43 mouse cellular contexts compared by ENCODE assay signal in the genomic region with DNA sequence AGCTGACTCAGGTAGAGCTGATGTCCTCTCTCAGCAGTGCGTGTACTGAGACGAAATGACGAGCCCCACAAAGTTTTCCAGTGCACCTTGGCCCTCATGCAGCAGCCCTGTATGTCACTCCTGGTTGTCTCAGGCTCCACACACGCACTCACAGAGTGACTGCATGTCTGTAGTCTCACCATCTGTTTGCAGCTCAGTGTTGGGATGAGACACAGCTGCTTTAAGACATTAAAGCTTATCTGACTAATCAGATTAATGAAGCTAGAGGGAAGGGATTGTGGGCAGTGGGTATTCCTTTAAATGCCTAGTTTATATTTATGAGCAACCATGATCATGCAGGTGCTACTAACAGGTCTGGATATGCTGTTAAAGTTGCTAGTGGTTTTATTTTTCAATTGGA. TPM values are rescaled to one million over a fixed set of nuclear protein-coding genes. Genes with fewer than 3 reads are reported as not detected.
A peak's percentile ranks its signal among the peaks of the same experiment; 100 is the strongest.
DNase-seq lines count a peak whose midpoint lies in the region; ATAC-seq and TF ChIP-seq lines count a peak whose summit lies in the region.
"Had no signal": no experiment of that assay in that cellular context is flagged by ENCODE, and none has a peak within 500 bp of the region (broad histone marks: within the 10 kb centered on the region; RNA-seq: fewer than 3 reads in every experiment).

No protein-coding gene starts in this region.

- TF ChIP-seq POLR2A in myocyte (IDR thresholded peaks at IDR 0.05; ENCODE audit: insufficient read length, low read depth): no peak

- H3K27me3 ChIP-seq in forebrain, embryonic 16.5 days (replicated peaks; ENCODE audit: control insufficient read depth, insufficient read depth, low read length): no peaks in the 10 kb centered on the region
- H3K27me3 ChIP-seq in forebrain, embryonic 10.5 days (ENCODE audit: poor library complexity, severe bottlenecking): no peaks in the 10 kb centered on the region
- no peaks in the 10 kb centered on the region for H3K27me3 ChIP-seq in midbrain, embryonic 11.5 days (ENCODE audit: control insufficient read depth, insufficient read depth, low read length)
- H3K27me3 ChIP-seq in midbrain, embryonic 14.5 days (ENCODE audit: control insufficient read depth, insufficient read depth, low read length): no peaks in the 10 kb centered on the region
- H3K27me3 ChIP-seq in myocyte (ENCODE audit: control insufficient read depth, insufficient read depth, insufficient read length): no peaks in the 10 kb centered on the region
- H3K27me3 ChIP-seq: forebrain, embryonic 12.5 days; hindbrain, embryonic 15.5 days; kidney, embryonic 15.5 days; limb, embryonic 13.5 days; liver, embryonic 12.5 days had no signal

- H3K4me3 ChIP-seq in forebrain, embryonic 16.5 days (replicated peaks; ENCODE audit: low read length): no peak overlapping the region
- H3K4me3 ChIP-seq in forebrain, embryonic 10.5 days: no peak overlapping the region
- H3K4me3 ChIP-seq in midbrain, embryonic 11.5 days (ENCODE audit: low read depth, low read length): no peak overlapping the region
- no peak overlapping the region for H3K4me3 ChIP-seq in midbrain, embryonic 14.5 days (replicated peaks; ENCODE audit: low read depth, low read length)
- H3K4me3 ChIP-seq in myocyte: no peak overlapping the region
- H3K4me3 ChIP-seq: erythroblast, embryonic 14.5 days; forebrain, embryonic 12.5 days; heart, embryonic 10.5 days; hindbrain, embryonic 15.5 days; kidney, embryonic 15.5 days; limb, embryonic 13.5 days; liver, embryonic 12.5 days; midbrain, embryonic 10.5 days had no signal

- H3K79me2 ChIP-seq in myocyte (ENCODE audit: control insufficient read depth, insufficient read depth): peaks cover 8% of the 10 kb centered on the region

- no peak overlapping the region for H3ac ChIP-seq in myocyte (ENCODE audit: control insufficient read depth, insufficient read length)

- H3K27ac ChIP-seq in forebrain, embryonic 16.5 days (ENCODE audit: low read length): no peak overlapping the region
- H3K27ac ChIP-seq in forebrain, embryonic 10.5 days: no peak overlapping the region
- no peak overlapping the region for H3K27ac ChIP-seq in midbrain, embryonic 11.5 days (ENCODE audit: low read depth, low read length)
- no peak overlapping the region for H3K27ac ChIP-seq in midbrain, embryonic 14.5 days (replicated peaks; ENCODE audit: low read depth, low read length)
- H3K27ac ChIP-seq: forebrain, embryonic 12.5 days; heart, embryonic 10.5 days; hindbrain, embryonic 15.5 days; kidney, embryonic 15.5 days; limb, embryonic 13.5 days; macrophage; midbrain, embryonic 10.5 days had no signal

- H3K9me3 ChIP-seq in forebrain, embryonic 16.5 days (ENCODE audit: control insufficient read depth, low read length): no peaks in the 10 kb centered on the region
- H3K9me3 ChIP-seq in forebrain, embryonic 10.5 days: no peaks in the 10 kb centered on the region
- no peaks in the 10 kb centered on the region for H3K9me3 ChIP-seq in midbrain, embryonic 11.5 days (ENCODE audit: control insufficient read depth, low read length)
- H3K9me3 ChIP-seq in midbrain, embryonic 14.5 days (ENCODE audit: control insufficient read depth, low read length): no peaks in the 10 kb centered on the region
- H3K9me3 ChIP-seq: forebrain, embryonic 12.5 days; heart, embryonic 10.5 days; hindbrain, embryonic 15.5 days; kidney, embryonic 15.5 days; limb, embryonic 13.5 days; liver, embryonic 12.5 days; midbrain, embryonic 10.5 days had no signal

- ATAC-seq in forebrain, embryonic 16.5 days: 0 out of 2 replicates have a peak, but pooled peaks have one; percentile 18
- ATAC-seq in midbrain, embryonic 11.5 days (ENCODE audit: low FRiP score): no peak
- ATAC-seq in midbrain, embryonic 14.5 days (ENCODE audit: low FRiP score, low TSS enrichment): no peak
- ATAC-seq: liver, embryonic 12.5 days had no signal

- H3K4me2 ChIP-seq in forebrain, embryonic 16.5 days (ENCODE audit: low read length): no peak overlapping the region
- H3K4me2 ChIP-seq in midbrain, embryonic 11.5 days: no peak overlapping the region
- no peak overlapping the region for H3K4me2 ChIP-seq in midbrain, embryonic 14.5 days (ENCODE audit: low read length)
- H3K4me2 ChIP-seq in myocyte (ENCODE audit: low read depth): no peak overlapping the region
- H3K4me2 ChIP-seq: forebrain, embryonic 12.5 days; hindbrain, embryonic 15.5 days; kidney, embryonic 15.5 days; limb, embryonic 13.5 days; liver, embryonic 12.5 days had no signal

- no peaks in the 10 kb centered on the region for H3K4me1 ChIP-seq in forebrain, embryonic 16.5 days (replicated peaks; ENCODE audit: control insufficient read depth, insufficient read depth, low read length)
- no peaks in the 10 kb centered on the region for H3K4me1 ChIP-seq in forebrain, embryonic 10.5 days
- H3K4me1 ChIP-seq in midbrain, embryonic 11.5 days (ENCODE audit: control insufficient read depth, insufficient read depth, low read length): no peaks in the 10 kb centered on the region
- H3K4me1 ChIP-seq in midbrain, embryonic 14.5 days (ENCODE audit: control insufficient read depth, insufficient read depth, low read length): no peaks in the 10 kb centered on the region
- H3K4me1 ChIP-seq: forebrain, embryonic 12.5 days; heart, embryonic 10.5 days; hindbrain, embryonic 15.5 days; limb, embryonic 13.5 days; midbrain, embryonic 10.5 days had no signal

- DNase-seq in forebrain, embryonic 10.5 days (ENCODE audit: extremely low spot score, low spot score): no peak
- DNase-seq in midbrain, embryonic 11.5 days (ENCODE audit: low spot score, missing footprints): peak; percentile 39
- no peak for DNase-seq in midbrain, embryonic 14.5 days
- no peak for DNase-seq in heart, postnatal 36 days
- DNase-seq in urinary bladder, postnatal 25 days (ENCODE audit: low spot score): no peak
- DNase-seq: adrenal gland, postnatal 25 days; cerebellum, adult 18-20 months; cerebellum, postnatal 10 days; gastrocnemius, postnatal 25 days; heart, adult 11 months; kidney, adult 18-20 months; kidney, postnatal 25 days; lung, adult 2 months; lung, postnatal 10 days; spleen, adult 18-20 months; thymus, postnatal 14 days had no signal

- H3K36me3 ChIP-seq in forebrain, embryonic 16.5 days (ENCODE audit: control insufficient read depth, insufficient read depth): peaks cover 12% of the 10 kb centered on the region
- H3K36me3 ChIP-seq in forebrain, embryonic 10.5 days (replicated peaks): peaks cover 29% of the 10 kb centered on the region
- H3K36me3 ChIP-seq in midbrain, embryonic 11.5 days (ENCODE audit: control insufficient read depth, insufficient read depth, low read length): no peaks in the 10 kb centered on the region
- H3K36me3 ChIP-seq in midbrain, embryonic 14.5 days (ENCODE audit: control insufficient read depth, insufficient read depth, low read length): peaks cover 37% of the 10 kb centered on the region
- peaks cover 43% of the 10 kb centered on the region for H3K36me3 ChIP-seq in myocyte (ENCODE audit: control insufficient read depth, insufficient read depth)

- WGBS in forebrain, embryonic 16.5 days: 92% methylated on average over 4 of the region's 4 CpGs
- 86% methylated on average over 4 of the region's 4 CpGs for WGBS in forebrain, embryonic 10.5 days
- WGBS in midbrain, embryonic 11.5 days: 92% methylated on average over 4 of the region's 4 CpGs
- WGBS in midbrain, embryonic 14.5 days: 89% methylated on average over 4 of the region's 4 CpGs

- intact Hi-C loops in heart, postnatal 36 days (cut with DNase I): no loop called here

- no peak overlapping the region for H3K9ac ChIP-seq in forebrain, embryonic 16.5 days (replicated peaks; ENCODE audit: low read depth, low read length)
- no peak overlapping the region for H3K9ac ChIP-seq in midbrain, embryonic 11.5 days (ENCODE audit: low read length)
- H3K9ac ChIP-seq in midbrain, embryonic 14.5 days (replicated peaks; ENCODE audit: low read length): no peak overlapping the region
- H3K9ac ChIP-seq: forebrain, embryonic 12.5 days; hindbrain, embryonic 15.5 days; kidney, embryonic 15.5 days; limb, embryonic 13.5 days; liver, embryonic 12.5 days had no signal

TF ChIP-seq in myocyte, 11 proteins besides CTCF, POLR2A, EP300 and RAD21 (continues in another document):
- no peak for TF ChIP-seq TCF12 (IDR thresholded peaks at IDR 0.05; ENCODE audit: insufficient read depth, poor library complexity, severe bottlenecking)
- no peak for TF ChIP-seq REST (IDR thresholded peaks at IDR 0.05; ENCODE audit: insufficient read depth, insufficient read length)
- no peak for TF ChIP-seq MAX (IDR thresholded peaks at IDR 0.05; ENCODE audit: low read depth)
- peak in 2 of 3 experiments; percentile 30 to 65 for TF ChIP-seq MYOD1 (IDR thresholded peaks at IDR 0.05; ENCODE audit: control insufficient read depth in 1 of 3, insufficient read length in 2 of 3, low read depth in 2 of 3)
- TF ChIP-seq MYOG (IDR thresholded peaks at IDR 0.05; ENCODE audit: control insufficient read depth in 1 of 3, insufficient read depth in 1 of 3, insufficient read length in 2 of 3, low read depth in 2 of 3): peak in 1 of 3 experiments; percentile 30
- no peak for TF ChIP-seq POLR2AphosphoS2 (IDR thresholded peaks at IDR 0.05; ENCODE audit: insufficient read length, low read depth)

RNA-seq across cellular contexts. Expression of gene Mff, which starts 21.7 kb away (rescaled TPM):
- polyA plus RNA-seq in forebrain, embryonic 16.5 days (2015; fragmentation: Nextera tagmentation; extraction: Ambion mirVana): 410 and 433 TPM in 2 replicates
- polyA plus RNA-seq in forebrain, embryonic 10.5 days (2016; fragmentation: Nextera tagmentation; extraction: Ambion mirVana): 214 and 220 TPM in 2 replicates
- 288 and 298 TPM in 2 replicates for polyA plus RNA-seq in midbrain, embryonic 11.5 days (2014; fragmentation: Nextera tagmentation; extraction: Ambion mirVana)
- 449 and 463 TPM in 2 replicates for polyA plus RNA-seq in midbrain, embryonic 14.5 days (2014; fragmentation: Nextera tagmentation; extraction: Ambion mirVana)
- polyA plus RNA-seq in myocyte (2012; fragmentation: generic; extraction: Trizol): 121 TPM
- 100 to 1,000 TPM; 172 to 180 TPM for total RNA-seq in heart, postnatal 36 days (2021)

RNA-seq across cellular contexts. Expression of gene Tm4sf20, which starts 21.9 kb away (rescaled TPM):
- not detected in 2 replicates for polyA plus RNA-seq in forebrain, embryonic 16.5 days (2015; fragmentation: Nextera tagmentation; extraction: Ambion mirVana)
- polyA plus RNA-seq in forebrain, embryonic 10.5 days (2016; fragmentation: Nextera tagmentation; extraction: Ambion mirVana): not detected in 2 replicates
- polyA plus RNA-seq in midbrain, embryonic 11.5 days (2014; fragmentation: Nextera tagmentation; extraction: Ambion mirVana): 0.08 TPM in 1 of 2 replicates, not detected in the other
- polyA plus RNA-seq in midbrain, embryonic 14.5 days (2014; fragmentation: Nextera tagmentation; extraction: Ambion mirVana): 0.38 TPM in 1 of 2 replicates, not detected in the other
- polyA plus RNA-seq in myocyte (2012; fragmentation: generic; extraction: Trizol): not detected
- total RNA-seq in heart, postnatal 36 days (2021): not detected
- total RNA-seq: adrenal gland, adult 18-20 months; adrenal gland, postnatal 25 days; gastrocnemius, adult 18-20 months; gastrocnemius, postnatal 25 days; hematopoietic stem cell, adult 5-6 weeks; layer of hippocampus, adult 18-20 months; layer of hippocampus, postnatal 25 days; left cerebral cortex, adult 8-10 months; left cerebral cortex, postnatal 36 days; monocyte, adult 5-6 weeks had no signal
- polyA plus RNA-seq: cortical plate, adult 2 months; erythroblast, embryonic 14.5 days; frontal cortex, adult 2 months; heart, embryonic 10.5 days; hindbrain, embryonic 15.5 days; liver, embryonic 12.5 days; lung, adult 2 months; macrophage; midbrain, embryonic 10.5 days had no signal

RNA-seq across cellular contexts. Expression of gene Gm47791, which starts 24.6 kb away (rescaled TPM):
- not detected in 2 replicates for polyA plus RNA-seq in forebrain, embryonic 16.5 days (2015; fragmentation: Nextera tagmentation; extraction: Ambion mirVana)
- not detected in 2 replicates for polyA plus RNA-seq in forebrain, embryonic 10.5 days (2016; fragmentation: Nextera tagmentation; extraction: Ambion mirVana)
- not detected in 2 replicates for polyA plus RNA-seq in midbrain, embryonic 11.5 days (2014; fragmentation: Nextera tagmentation; extraction: Ambion mirVana)
- polyA plus RNA-seq in midbrain, embryonic 14.5 days (2014; fragmentation: Nextera tagmentation; extraction: Ambion mirVana): not detected in 2 replicates
- polyA plus RNA-seq in myocyte (2012; fragmentation: generic; extraction: Trizol): not detected
- not detected for total RNA-seq in heart, postnatal 36 days (2021)
- total RNA-seq: adrenal gland, adult 18-20 months; adrenal gland, postnatal 25 days; gastrocnemius, adult 18-20 months; gastrocnemius, postnatal 25 days; hematopoietic stem cell, adult 5-6 weeks; layer of hippocampus, adult 18-20 months; layer of hippocampus, postnatal 25 days; left cerebral cortex, adult 8-10 months; left cerebral cortex, postnatal 36 days; monocyte, adult 5-6 weeks had no signal
- polyA plus RNA-seq: cortical plate, adult 2 months; embryonic facial prominence, embryonic 14.5 days; erythroblast, embryonic 14.5 days; forebrain, embryonic 12.5 days; frontal cortex, adult 2 months; heart, embryonic 10.5 days; heart, embryonic 16.5 days; hindbrain, embryonic 15.5 days; intestine, embryonic 14.5 days; kidney, embryonic 15.5 days; limb, embryonic 13.5 days; liver, embryonic 12.5 days; lung, adult 2 months; macrophage; midbrain, embryonic 10.5 days; neural tube, embryonic 11.5 days; stomach, embryonic 16.5 days; urinary bladder, adult 2 months had no signal
